Mouse (Mus musculus): Measurements from ENCODE around the gene Xpnpep1. TPM values are rescaled to one million over a fixed set of nuclear protein-coding genes. Genes with fewer than 3 reads are reported as not detected.

Xpnpep1 gene
- polyA plus RNA-seq, 1 experiment from 2014 or later: 196 TPM

- DNase-seq (peak; percentile 85), ATAC-seq (ENCODE audit: insufficient read depth) (no peak)
- Histone ChIP-seq H3K4me3 (ENCODE audit: low read depth, low read length) (no peak overlapping the region), H3K36me3 (ENCODE audit: insufficient read depth) (no peaks in the 10 kb centered on the region), H3K9ac (no peak overlapping the region), H3K4me1 (ENCODE audit: insufficient read depth) (peaks cover 16% of the 10 kb centered on the region), H3K9me3 (ENCODE audit: low read depth, low read length) (no peaks in the 10 kb centered on the region), H3K4me2 (no peak overlapping the region), H3K27me3 (ENCODE audit: insufficient read depth, low read length) (no peaks in the 10 kb centered on the region), H3K27ac (ENCODE audit: low read depth) (peak overlapping the region; percentile 78)
- WGBS: 52% methylated on average over 13 of the region's 13 CpGs
- no peak for TF ChIP-seq CTCF (IDR thresholded peaks at IDR 0.05; ENCODE audit: low read depth)
These were observed 3.6 kb upstream of the Xpnpep1 start for GRCm38 (mm10) chr19:53043423-53044125.

GRCm38 (mm10) chr19:53041570-53041969 lies 1.6 kb upstream of the Xpnpep1 start:
- no peak overlapping the region for H3K4me2 ChIP-seq
- H3K9ac ChIP-seq: no peak overlapping the region
- no peaks in the 10 kb centered on the region for H3K27me3 ChIP-seq (ENCODE audit: insufficient read depth, low read length)
- no peaks in the 10 kb centered on the region for H3K36me3 ChIP-seq (ENCODE audit: insufficient read depth)
- H3K9me3 ChIP-seq (ENCODE audit: low read depth, low read length): no peaks in the 10 kb centered on the region
- H3K4me1 ChIP-seq (ENCODE audit: insufficient read depth): peaks cover 19% of the 10 kb centered on the region
- TF ChIP-seq CTCF (IDR thresholded peaks at IDR 0.05; ENCODE audit: low read depth): no peak
- WGBS: 75% methylated on average over 4 of the region's 4 CpGs
- no peak for ATAC-seq (ENCODE audit: insufficient read depth)
- H3K4me3 ChIP-seq (ENCODE audit: low read depth, low read length): no peak overlapping the region
- H3K27ac ChIP-seq (ENCODE audit: low read depth): no peak overlapping the region
- no peak for DNase-seq

GRCm38 (mm10) chr19:53041133-53041510 lies 1.1 kb upstream of the Xpnpep1 start:
- peaks cover 19% of the 10 kb centered on the region for H3K4me1 ChIP-seq (ENCODE audit: insufficient read depth)
- H3K9ac ChIP-seq: no peak overlapping the region
- H3K4me2 ChIP-seq: peak overlapping the region; percentile 22; the same call in 1 of the 2 replicates
- no peak overlapping the region for H3K27ac ChIP-seq (ENCODE audit: low read depth)
- H3K36me3 ChIP-seq (ENCODE audit: insufficient read depth): peaks cover 3% of the 10 kb centered on the region; the same call in 1 of the 2 replicates
- no peak overlapping the region for H3K4me3 ChIP-seq (ENCODE audit: low read depth, low read length)
- DNase-seq (no peak), ATAC-seq (ENCODE audit: insufficient read depth) (no peak)
- no peaks in the 10 kb centered on the region for H3K27me3 ChIP-seq (ENCODE audit: insufficient read depth, low read length)
- no peak for TF ChIP-seq CTCF (IDR thresholded peaks at IDR 0.05; ENCODE audit: low read depth)
- H3K9me3 ChIP-seq (ENCODE audit: low read depth, low read length): no peaks in the 10 kb centered on the region
- WGBS: 55% methylated on average over 5 of the region's 5 CpGs

GRCm38 (mm10) chr19:53039090-53039489 lies 924 bp downstream of the Xpnpep1 start:
- H3K27me3 ChIP-seq (ENCODE audit: insufficient read depth, low read length): no peaks in the 10 kb centered on the region
- peak overlapping the region; percentile 72 for H3K4me2 ChIP-seq
- H3K36me3 ChIP-seq (ENCODE audit: insufficient read depth): peaks cover 4% of the 10 kb centered on the region; the same call in 1 of the 2 replicates
- TF ChIP-seq CTCF (IDR thresholded peaks at IDR 0.05; ENCODE audit: low read depth): no peak
- peak overlapping the region; percentile 95 for H3K4me3 ChIP-seq (ENCODE audit: low read depth, low read length)
- H3K27ac ChIP-seq (ENCODE audit: low read depth): peak overlapping the region; percentile 86
- no peak for DNase-seq
- peaks cover 19% of the 10 kb centered on the region for H3K4me1 ChIP-seq (ENCODE audit: insufficient read depth)
- 32% methylated on average over 11 of the region's 11 CpGs for WGBS
- ATAC-seq (ENCODE audit: insufficient read depth): peak; percentile 15; the same call in 1 of the 2 replicates
- no peaks in the 10 kb centered on the region for H3K9me3 ChIP-seq (ENCODE audit: low read depth, low read length)
- peak overlapping the region; percentile 92 for H3K9ac ChIP-seq

GRCm38 (mm10) chr19:53038435-53038938 lies 1.5 kb downstream of the Xpnpep1 start:
- ATAC-seq (ENCODE audit: insufficient read depth) (peak; percentile 97), DNase-seq (peak; percentile 100)
- no peak for TF ChIP-seq CTCF (IDR thresholded peaks at IDR 0.05; ENCODE audit: low read depth)
- no peaks in the 10 kb centered on the region for H3K27me3 ChIP-seq (ENCODE audit: insufficient read depth, low read length)
- H3K9ac ChIP-seq: peak overlapping the region; percentile 92
- peaks cover 16% of the 10 kb centered on the region for H3K4me1 ChIP-seq (ENCODE audit: insufficient read depth)
- peak overlapping the region; percentile 95 for H3K4me3 ChIP-seq (ENCODE audit: low read depth, low read length)
- peaks cover 4% of the 10 kb centered on the region; the same call in 1 of the 2 replicates for H3K36me3 ChIP-seq (ENCODE audit: insufficient read depth)
- H3K27ac ChIP-seq (ENCODE audit: low read depth): peak overlapping the region; percentile 95
- under 1% methylated on average over 39 of the region's 39 CpGs for WGBS
- peak overlapping the region; percentile 72 for H3K4me2 ChIP-seq
- no peaks in the 10 kb centered on the region for H3K9me3 ChIP-seq (ENCODE audit: low read depth, low read length)

- peak; percentile 51 for DNase-seq
- Histone ChIP-seq H3K4me1 (ENCODE audit: insufficient read depth) (peaks cover 16% of the 10 kb centered on the region), H3K9ac (peak overlapping the region; percentile 92), H3K27me3 (ENCODE audit: insufficient read depth, low read length) (no peaks in the 10 kb centered on the region), H3K36me3 (ENCODE audit: insufficient read depth) (peaks cover 4% of the 10 kb centered on the region; the same call in 1 of the 2 replicates), H3K4me3 (ENCODE audit: low read depth, low read length) (peak overlapping the region; percentile 95), H3K27ac (ENCODE audit: low read depth) (peak overlapping the region; percentile 95), H3K9me3 (ENCODE audit: low read depth, low read length) (no peaks in the 10 kb centered on the region), H3K4me2 (peak overlapping the region; percentile 72)
- WGBS: 1% methylated on average over 28 of the region's 28 CpGs
- no peak for ATAC-seq (ENCODE audit: insufficient read depth)
- no peak for TF ChIP-seq CTCF (IDR thresholded peaks at IDR 0.05; ENCODE audit: low read depth)
These were observed 2.0 kb downstream of the Xpnpep1 start for GRCm38 (mm10) chr19:53037925-53038419.

All from lung, embryonic 14.5 days (tissue).